Mouse (Mus musculus): ENCODE measurements at regions not wholly inside any gene's neighbourhood (a gene's known extent, or its start where the extent isn't known, plus 50 kb on each side); places are given as distances from the start of the nearest gene placed in this dataset.
A peak's percentile ranks its signal among the peaks of the same experiment; 100 is the strongest.

- Histone ChIP-seq H3K9ac (ENCODE audit: low read depth, poor library complexity, severe bottlenecking) (no peak overlapping the region), H3K4me1 (ENCODE audit: control insufficient read depth, insufficient read depth, low read length) (no peaks in the 10 kb centered on the region), H3K9me3 (replicated peaks; ENCODE audit: control insufficient read depth, insufficient read depth, low read length, poor library complexity, severe bottlenecking) (no peaks in the 10 kb centered on the region), H3K27ac (ENCODE audit: insufficient read depth, low read length) (no peak overlapping the region), H3K4me3 (ENCODE audit: low read depth, low read length) (no peak overlapping the region), H3K27me3 (ENCODE audit: control insufficient read depth, insufficient read depth, low read length, poor library complexity, severe bottlenecking) (no peaks in the 10 kb centered on the region), H3K36me3 (ENCODE audit: control insufficient read depth, insufficient read depth, low read length, poor library complexity, severe bottlenecking) (no peaks in the 10 kb centered on the region)
- TF ChIP-seq CTCF (IDR thresholded peaks at IDR 0.05; ENCODE audit: low read depth, low read length), result no peak
- no peak for TF ChIP-seq POLR2A (IDR thresholded peaks at IDR 0.05; ENCODE audit: insufficient read depth, low read length)
- TF ChIP-seq EP300 (IDR thresholded peaks at IDR 0.05; ENCODE audit: insufficient read depth, low read depth, low read length), result no peak
Observed at GRCm38 (mm10) chr4:131356316-131356715, 412.1 kb downstream of the Matn1 start.

- H3K9ac ChIP-seq (ENCODE audit: low read depth, poor library complexity, severe bottlenecking), result no peak overlapping the region
- no peaks in the 10 kb centered on the region for H3K9me3 ChIP-seq (replicated peaks; ENCODE audit: control insufficient read depth, insufficient read depth, low read length, poor library complexity, severe bottlenecking)
- TF ChIP-seq CTCF (IDR thresholded peaks at IDR 0.05; ENCODE audit: low read depth, low read length), result no peak
- no peak for TF ChIP-seq POLR2A (IDR thresholded peaks at IDR 0.05; ENCODE audit: insufficient read depth, low read length)
- no peak for TF ChIP-seq EP300 (IDR thresholded peaks at IDR 0.05; ENCODE audit: insufficient read depth, low read depth, low read length)
Observed at GRCm38 (mm10) chr4:131363030-131363429, 418.8 kb downstream of the Matn1 start.

GRCm38 (mm10) chr4:131364671-131365252, 420.6 kb downstream of the Matn1 start:
- Histone ChIP-seq H3K9me3 (replicated peaks; ENCODE audit: control insufficient read depth, insufficient read depth, low read length, poor library complexity, severe bottlenecking) (no peaks in the 10 kb centered on the region), H3K36me3 (ENCODE audit: control insufficient read depth, insufficient read depth, low read length, poor library complexity, severe bottlenecking) (no peaks in the 10 kb centered on the region), H3K27ac (ENCODE audit: insufficient read depth, low read length) (no peak overlapping the region), H3K9ac (ENCODE audit: low read depth, poor library complexity, severe bottlenecking) (no peak overlapping the region), H3K4me3 (ENCODE audit: low read depth, low read length) (no peak overlapping the region), H3K27me3 (ENCODE audit: control insufficient read depth, insufficient read depth, low read length, poor library complexity, severe bottlenecking) (no peaks in the 10 kb centered on the region), H3K4me1 (ENCODE audit: control insufficient read depth, insufficient read depth, low read length) (peaks cover 2% of the 10 kb centered on the region)
- no peak for TF ChIP-seq EP300 (IDR thresholded peaks at IDR 0.05; ENCODE audit: insufficient read depth, low read depth, low read length)
- TF ChIP-seq CTCF (IDR thresholded peaks at IDR 0.05; ENCODE audit: low read depth, low read length), result peak; percentile 36
- TF ChIP-seq POLR2A (IDR thresholded peaks at IDR 0.05; ENCODE audit: insufficient read depth, low read length), result no peak

More at GRCm38 (mm10) chr4:131363030-131363429, 418.8 kb downstream of the Matn1 start:
- H3K27me3 ChIP-seq (ENCODE audit: control insufficient read depth, insufficient read depth, low read length, poor library complexity, severe bottlenecking), result no peaks in the 10 kb centered on the region
- H3K4me1 ChIP-seq (ENCODE audit: control insufficient read depth, insufficient read depth, low read length), result peaks cover 2% of the 10 kb centered on the region
- H3K4me3 ChIP-seq (ENCODE audit: low read depth, low read length), result no peak overlapping the region
- H3K27ac ChIP-seq (ENCODE audit: insufficient read depth, low read length), result no peak overlapping the region
- no peaks in the 10 kb centered on the region for H3K36me3 ChIP-seq (ENCODE audit: control insufficient read depth, insufficient read depth, low read length, poor library complexity, severe bottlenecking)

- Histone ChIP-seq H3K9ac (ENCODE audit: low read depth, poor library complexity, severe bottlenecking) (no peak overlapping the region), H3K27me3 (ENCODE audit: control insufficient read depth, insufficient read depth, low read length, poor library complexity, severe bottlenecking) (no peaks in the 10 kb centered on the region), H3K9me3 (replicated peaks; ENCODE audit: control insufficient read depth, insufficient read depth, low read length, poor library complexity, severe bottlenecking) (no peaks in the 10 kb centered on the region), H3K27ac (ENCODE audit: insufficient read depth, low read length) (no peak overlapping the region), H3K4me3 (ENCODE audit: low read depth, low read length) (no peak overlapping the region), H3K4me1 (ENCODE audit: control insufficient read depth, insufficient read depth, low read length) (peaks cover 2% of the 10 kb centered on the region), H3K36me3 (ENCODE audit: control insufficient read depth, insufficient read depth, low read length, poor library complexity, severe bottlenecking) (no peaks in the 10 kb centered on the region)
- peak; percentile 42 for TF ChIP-seq CTCF (IDR thresholded peaks at IDR 0.05; ENCODE audit: low read depth, low read length)
- TF ChIP-seq POLR2A (IDR thresholded peaks at IDR 0.05; ENCODE audit: insufficient read depth, low read length), result no peak
Observed at GRCm38 (mm10) chr4:131366006-131366405, 421.8 kb downstream of the Matn1 start.

GRCm38 (mm10) chr4:131366656-131367055, 422.5 kb downstream of the Matn1 start:
- Histone ChIP-seq H3K27ac (ENCODE audit: insufficient read depth, low read length) (no peak overlapping the region), H3K9ac (ENCODE audit: low read depth, poor library complexity, severe bottlenecking) (no peak overlapping the region), H3K27me3 (ENCODE audit: control insufficient read depth, insufficient read depth, low read length, poor library complexity, severe bottlenecking) (no peaks in the 10 kb centered on the region), H3K9me3 (replicated peaks; ENCODE audit: control insufficient read depth, insufficient read depth, low read length, poor library complexity, severe bottlenecking) (no peaks in the 10 kb centered on the region), H3K36me3 (ENCODE audit: control insufficient read depth, insufficient read depth, low read length, poor library complexity, severe bottlenecking) (no peaks in the 10 kb centered on the region), H3K4me3 (ENCODE audit: low read depth, low read length) (no peak overlapping the region), H3K4me1 (ENCODE audit: control insufficient read depth, insufficient read depth, low read length) (peaks cover 2% of the 10 kb centered on the region)
- no peak for TF ChIP-seq POLR2A (IDR thresholded peaks at IDR 0.05; ENCODE audit: insufficient read depth, low read length)
- no peak for TF ChIP-seq CTCF (IDR thresholded peaks at IDR 0.05; ENCODE audit: low read depth, low read length)
- no peak for TF ChIP-seq EP300 (IDR thresholded peaks at IDR 0.05; ENCODE audit: insufficient read depth, low read depth, low read length)

GRCm38 (mm10) chr4:131372517-131372916, 428.3 kb downstream of the Matn1 start:
- Histone ChIP-seq H3K9me3 (replicated peaks; ENCODE audit: control insufficient read depth, insufficient read depth, low read length, poor library complexity, severe bottlenecking) (no peaks in the 10 kb centered on the region), H3K9ac (ENCODE audit: low read depth, poor library complexity, severe bottlenecking) (no peak overlapping the region), H3K27ac (ENCODE audit: insufficient read depth, low read length) (no peak overlapping the region), H3K36me3 (ENCODE audit: control insufficient read depth, insufficient read depth, low read length, poor library complexity, severe bottlenecking) (no peaks in the 10 kb centered on the region), H3K4me1 (ENCODE audit: control insufficient read depth, insufficient read depth, low read length) (no peaks in the 10 kb centered on the region), H3K4me3 (ENCODE audit: low read depth, low read length) (no peak overlapping the region), H3K27me3 (ENCODE audit: control insufficient read depth, insufficient read depth, low read length, poor library complexity, severe bottlenecking) (no peaks in the 10 kb centered on the region; the same call in 1 of the 2 replicates)
- TF ChIP-seq POLR2A (IDR thresholded peaks at IDR 0.05; ENCODE audit: insufficient read depth, low read length), result no peak
- no peak for TF ChIP-seq CTCF (IDR thresholded peaks at IDR 0.05; ENCODE audit: low read depth, low read length)
- TF ChIP-seq EP300 (IDR thresholded peaks at IDR 0.05; ENCODE audit: insufficient read depth, low read depth, low read length), result no peak

Data from ES-Bruce4 (cell line).